Mouse (Mus musculus) heart, postnatal 0 days (tissue): ENCODE data around the gene Fam129b. TPM values are rescaled to one million over a fixed set of nuclear protein-coding genes. Genes with fewer than 3 reads are reported as not detected.

ENCODE experiments used
- ATAC-seq: fragments of 200-750 bp; cut with Nextera tagmentation; 2 replicates; pipeline ENCODE4 v1.8.0; 2017; ENCODE audit warnings: low read depth, moderate number of reproducible peaks, moderate library complexity; ENCODE audit not compliant: insufficient read depth
- DNase-seq: peaks from one replicate; pipeline ENCODE4 v3.0.0-alpha.2; 2016; ENCODE audit warnings: low spot score
- H3K27ac ChIP-seq: fragments of 300-500 bp; sonication (generic); 2 replicates; pipeline ENCODE4 v1.5.1; 2014; ENCODE audit warnings: low read depth, mild to moderate bottlenecking
- H3K27me3 ChIP-seq: fragments of 300-500 bp; sonication (generic); 2 replicates; pipeline ENCODE4 v1.6.1; 2014; ENCODE audit warnings: low read length, mixed read lengths; ENCODE audit not compliant: control insufficient read depth, insufficient read depth
- H3K36me3 ChIP-seq: fragments of 300-500 bp; sonication (generic); replicated peaks from 2 replicates; pipeline ENCODE4 v1.6.1; 2014; ENCODE audit warnings: low read length, mixed read lengths; ENCODE audit not compliant: control insufficient read depth, insufficient read depth
- H3K4me1 ChIP-seq: fragments of 300-500 bp; sonication (generic); 2 replicates; pipeline ENCODE4 v1.6.1; 2014; ENCODE audit warnings: antibody characterized with exemption; ENCODE audit not compliant: control insufficient read depth, insufficient read depth
- H3K4me2 ChIP-seq: fragments of 300-500 bp; sonication (generic); 2 replicates; pipeline ENCODE4 v1.6.1; 2014; ENCODE audit warnings: low read depth, mild to moderate bottlenecking, low read length, moderate library complexity
- H3K4me3 ChIP-seq: fragments of 300-500 bp; sonication (generic); 2 replicates; pipeline ENCODE4 v1.5.1; 2014; ENCODE audit warnings: low read depth, low read length
- H3K9ac ChIP-seq: fragments of 300-500 bp; sonication (generic); replicated peaks from 2 replicates; pipeline ENCODE4 v1.6.1; 2014; ENCODE audit warnings: low read depth, low read length, mixed read lengths
- H3K9me3 ChIP-seq: fragments of 300-500 bp; sonication (generic); replicated peaks from 2 replicates; pipeline ENCODE4 v1.6.1; 2016; ENCODE audit warnings: low read length; ENCODE audit not compliant: control insufficient read depth
- CTCF ChIP-seq: IDR thresholded peaks from 2 replicates; pipeline ENCODE4 v1.5.1; 2016; ENCODE audit warnings: antibody characterized with exemption, control low read depth, low read depth
- EP300 ChIP-seq: IDR thresholded peaks from 2 replicates; pipeline ENCODE4 v1.6.1; 2016; ENCODE audit warnings: antibody characterized with exemption, low read depth
- WGBS: fragments of 180-500 bp; shearing (Covaris S2); extraction: QIAGEN DNeasy Blood & Tissue Kit; methylation state at CpG from one replicate; pipeline ENCODE4 v1.1.7; 2014; 5-methylcytosine and 5-hydroxymethylcytosine counted together
- polyA plus RNA-seq: library from polyadenylated mRNA; unstranded; fragments of >200 nt; fragmentation: Nextera tagmentation; extraction: Ambion mirVana; gene quantifications from 2 replicates; pipeline ENCODE4 v1.2.1, GENCODE M21; 2015
- total RNA-seq: library from RNA; depleted of rRNA; stranded (reverse); fragments of >200 nt; gene quantifications from 2 replicates; pipeline ENCODE4 v1.2.3, GENCODE M21; 2014; ENCODE audit warnings: low replicate concordance

Fam129b gene
- total and polyA plus RNA-seq, 2 experiments from 2014 or later, result 25.3 to 60.1 TPM

DNA sequence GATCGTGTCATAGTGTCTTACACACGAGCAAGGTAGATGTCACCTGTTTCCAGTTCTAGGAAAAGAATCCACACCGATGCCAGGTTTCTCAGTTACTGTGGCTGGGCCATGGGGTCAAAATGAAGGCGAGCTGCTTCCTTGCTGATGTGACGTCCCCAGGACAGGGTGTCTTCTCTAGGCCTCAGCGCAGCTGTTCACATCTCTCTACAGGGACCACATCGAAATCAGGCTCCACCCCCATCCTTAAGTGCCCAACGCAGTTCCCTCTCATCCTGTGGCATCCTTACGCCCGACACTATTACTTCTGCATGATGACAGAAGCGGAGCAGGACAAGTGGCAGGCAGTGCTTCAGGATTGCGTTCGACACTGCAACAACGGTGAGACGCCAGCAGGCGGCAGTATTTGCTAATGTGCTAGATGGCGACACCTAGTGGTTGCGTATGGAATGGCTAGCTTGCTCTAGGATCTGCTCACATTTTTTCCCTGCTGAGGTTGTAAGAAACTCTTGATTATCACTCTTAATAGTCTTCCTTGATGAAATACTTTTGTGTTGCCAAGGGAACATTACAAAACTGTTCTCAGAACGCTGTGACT is 36.4 kb downstream of the Fam129b start:
- Histone ChIP-seq H3K4me2 (no peak overlapping the region), H3K9me3 (no peaks in the 10 kb centered on the region), H3K27ac (no peak overlapping the region), H3K36me3 (peaks cover 36% of the 10 kb centered on the region), H3K4me3 (no peak overlapping the region), H3K27me3 (no peaks in the 10 kb centered on the region), H3K9ac (no peak overlapping the region), H3K4me1 (peaks cover 31% of the 10 kb centered on the region)
- WGBS, result 28% methylated on average over 19 of the region's 19 CpGs
- DNase-seq (peak; percentile 89), ATAC-seq (no peak)
- TF ChIP-seq EP300 (no peak), CTCF (peak; percentile 100)

DNA sequence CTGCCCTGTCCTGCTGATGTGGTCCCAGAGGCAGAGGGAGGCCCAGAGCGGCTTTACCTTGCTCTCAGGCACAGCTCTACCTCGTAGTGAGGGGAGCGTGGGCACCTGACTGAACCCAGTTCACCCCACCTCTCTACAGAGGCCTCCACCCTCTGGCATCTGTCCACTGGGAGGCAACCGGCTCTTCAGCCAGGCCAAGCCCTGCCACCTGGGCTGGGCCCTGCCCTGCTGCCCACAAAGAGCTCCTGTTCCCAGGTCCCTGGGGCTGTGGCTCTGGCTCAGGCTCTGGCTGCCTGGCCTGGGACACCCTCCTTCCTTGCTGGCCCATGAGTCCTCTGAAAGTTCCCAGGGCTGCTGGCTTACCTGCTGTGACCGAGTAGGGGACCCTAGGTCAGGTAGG is 38.4 kb downstream of the Fam129b start:
- Histone ChIP-seq H3K9me3 (no peaks in the 10 kb centered on the region), H3K9ac (peak overlapping the region; percentile 61), H3K4me3 (no peak overlapping the region), H3K36me3 (peaks cover 39% of the 10 kb centered on the region), H3K4me1 (peaks cover 14% of the 10 kb centered on the region), H3K27ac (peak overlapping the region; percentile 92), H3K27me3 (no peaks in the 10 kb centered on the region), H3K4me2 (no peak overlapping the region)
- DNase-seq (peak; percentile 28), ATAC-seq (peak; percentile 10)
- TF ChIP-seq EP300, result no peak
- 46% methylated on average over 5 of the region's 5 CpGs for WGBS

DNA sequence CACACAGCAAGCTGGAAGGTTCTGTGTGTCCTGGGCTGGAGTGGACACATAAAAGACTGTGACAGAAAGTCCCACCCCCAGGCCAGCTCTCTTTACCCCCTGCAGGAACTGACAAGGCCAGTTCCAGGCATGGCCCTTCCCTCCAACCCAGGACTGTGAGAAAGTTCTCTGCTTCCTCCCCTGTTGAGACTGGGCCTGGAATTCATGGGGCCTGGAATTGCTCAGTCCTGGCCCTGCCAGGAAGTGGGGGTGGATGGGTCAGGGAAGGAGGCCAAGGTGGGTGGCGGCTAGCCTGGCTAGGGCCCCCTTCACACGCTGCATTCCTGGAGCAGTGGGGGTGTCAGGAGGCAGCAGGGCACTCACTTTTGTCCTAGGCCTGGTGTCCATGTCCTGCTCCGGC is 39.0 kb downstream of the Fam129b start:
- 3% methylated on average over 3 of the region's 3 CpGs for WGBS
- Histone ChIP-seq H3K36me3 (peaks cover 44% of the 10 kb centered on the region), H3K27ac (peak overlapping the region; percentile 92), H3K27me3 (no peaks in the 10 kb centered on the region), H3K4me2 (no peak overlapping the region), H3K9ac (peak overlapping the region; percentile 61), H3K9me3 (no peaks in the 10 kb centered on the region), H3K4me3 (no peak overlapping the region), H3K4me1 (peaks cover 14% of the 10 kb centered on the region)
- ATAC-seq (peak; percentile 92), DNase-seq (peak; percentile 92)
- 0 out of 2 replicates have a peak, but pooled peaks have one; percentile 44 for TF ChIP-seq EP300
- no peak for TF ChIP-seq CTCF

DNA sequence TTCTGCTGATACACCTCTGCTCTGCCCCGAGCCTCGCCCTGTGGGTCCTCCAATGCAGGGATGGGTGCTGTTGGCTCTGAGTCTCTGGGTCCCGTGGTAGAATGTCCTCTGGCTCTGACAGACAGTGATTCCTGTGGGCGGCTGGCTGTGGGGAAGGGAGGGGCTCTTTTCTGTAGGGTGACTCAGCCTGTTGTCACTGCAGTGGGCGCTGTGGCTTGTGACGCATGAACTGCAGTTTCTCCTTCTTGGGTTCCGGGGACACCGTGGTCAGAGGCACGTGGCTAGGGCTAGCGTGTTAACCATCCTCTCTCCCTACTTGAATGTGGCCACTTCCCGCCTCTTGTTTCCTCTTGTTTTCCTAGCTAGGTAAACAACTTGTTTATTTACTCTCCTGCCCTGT is 41.6 kb downstream of the Fam129b start:
- no peak for DNase-seq
- Histone ChIP-seq H3K9ac (no peak overlapping the region), H3K4me1 (peaks cover 14% of the 10 kb centered on the region), H3K4me2 (no peak overlapping the region), H3K9me3 (no peaks in the 10 kb centered on the region), H3K27ac (no peak overlapping the region; the same call in 1 of the 2 replicates), H3K36me3 (peaks cover 48% of the 10 kb centered on the region), H3K4me3 (no peak overlapping the region), H3K27me3 (no peaks in the 10 kb centered on the region)
- WGBS, result 80% methylated on average over 11 of the region's 11 CpGs
- no peak for ATAC-seq
- no peak for TF ChIP-seq EP300
- TF ChIP-seq CTCF, result no peak

DNA sequence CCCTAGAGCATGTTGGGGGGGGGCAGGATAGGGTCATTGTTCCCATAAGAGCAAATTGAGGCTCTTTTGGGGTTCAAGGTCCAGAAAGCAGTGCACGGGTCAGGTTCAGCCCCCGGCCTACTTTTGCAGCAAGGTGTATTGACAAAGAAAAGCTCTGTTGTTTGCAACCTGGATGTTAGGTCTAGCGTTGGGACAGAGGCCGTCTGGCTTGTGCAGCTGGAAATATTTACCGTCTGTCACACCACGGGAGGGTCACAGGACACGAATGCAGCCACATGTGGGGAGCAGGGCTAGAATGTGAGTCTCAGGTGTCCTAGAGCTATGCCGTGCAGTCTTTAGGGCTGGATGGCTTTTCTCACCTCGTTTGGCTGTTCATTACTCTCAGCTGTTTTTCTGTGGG is 42.5 kb downstream of the Fam129b start:
- Histone ChIP-seq H3K4me2 (no peak overlapping the region), H3K36me3 (peaks cover 49% of the 10 kb centered on the region), H3K4me1 (peaks cover 14% of the 10 kb centered on the region), H3K4me3 (no peak overlapping the region), H3K9me3 (no peaks in the 10 kb centered on the region), H3K9ac (no peak overlapping the region), H3K27ac (no peak overlapping the region), H3K27me3 (no peaks in the 10 kb centered on the region)
- TF ChIP-seq CTCF (no peak), EP300 (no peak)
- 82% methylated on average over 9 of the region's 9 CpGs for WGBS
- no peak for DNase-seq
- ATAC-seq, result no peak

DNA sequence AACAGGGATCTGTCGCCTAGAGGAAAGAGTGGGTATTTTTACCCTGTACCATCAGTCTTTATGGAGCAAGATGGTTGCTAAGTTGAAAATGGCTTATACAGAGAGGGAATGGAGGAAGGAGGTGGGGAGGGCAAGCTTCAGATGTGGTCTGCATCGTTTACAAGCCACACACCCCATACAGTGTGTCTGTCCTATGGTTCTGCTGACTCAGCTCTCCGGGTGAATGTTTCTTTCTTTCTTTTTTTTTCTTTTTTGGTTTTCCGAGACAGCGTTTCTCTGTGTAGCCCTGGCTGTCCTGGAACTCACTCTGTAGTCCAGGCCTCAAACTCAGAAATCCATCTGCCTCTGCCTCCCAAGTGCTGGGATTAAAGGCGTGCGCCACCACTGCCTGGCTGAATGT is 45.3 kb downstream of the Fam129b start:
- no peak overlapping the region for H3K4me2 ChIP-seq
- no peak for ATAC-seq
- no peak for DNase-seq
- no peak overlapping the region for H3K27ac ChIP-seq
- H3K4me3 ChIP-seq, result no peak overlapping the region
- H3K36me3 ChIP-seq, result peaks cover 61% of the 10 kb centered on the region
- no peaks in the 10 kb centered on the region for H3K4me1 ChIP-seq
- H3K9ac ChIP-seq, result no peak overlapping the region
- WGBS, result 75% methylated on average over 7 of the region's 7 CpGs
- no peaks in the 10 kb centered on the region for H3K9me3 ChIP-seq
- no peaks in the 10 kb centered on the region for H3K27me3 ChIP-seq
- no peak for TF ChIP-seq EP300
- TF ChIP-seq CTCF, result no peak
